Mouse (Mus musculus): ENCODE measurements around the gene Vmac. TPM values are rescaled to one million over a fixed set of nuclear protein-coding genes. Genes with fewer than 3 reads are reported as not detected.

Vmac gene
- 6.5 and 9.3 TPM in 2 replicates for polyA plus RNA-seq (2015; fragmentation: Nextera tagmentation; extraction: Ambion mirVana)

GRCm38 (mm10) chr17:56717363-56718058, at the start of gene Vmac, which contains the start of gene Ndufa11:
Vmac (minus strand) TSS chr17:56718022.
Ndufa11 (plus strand) TSS chr17:56717767.

DNA sequence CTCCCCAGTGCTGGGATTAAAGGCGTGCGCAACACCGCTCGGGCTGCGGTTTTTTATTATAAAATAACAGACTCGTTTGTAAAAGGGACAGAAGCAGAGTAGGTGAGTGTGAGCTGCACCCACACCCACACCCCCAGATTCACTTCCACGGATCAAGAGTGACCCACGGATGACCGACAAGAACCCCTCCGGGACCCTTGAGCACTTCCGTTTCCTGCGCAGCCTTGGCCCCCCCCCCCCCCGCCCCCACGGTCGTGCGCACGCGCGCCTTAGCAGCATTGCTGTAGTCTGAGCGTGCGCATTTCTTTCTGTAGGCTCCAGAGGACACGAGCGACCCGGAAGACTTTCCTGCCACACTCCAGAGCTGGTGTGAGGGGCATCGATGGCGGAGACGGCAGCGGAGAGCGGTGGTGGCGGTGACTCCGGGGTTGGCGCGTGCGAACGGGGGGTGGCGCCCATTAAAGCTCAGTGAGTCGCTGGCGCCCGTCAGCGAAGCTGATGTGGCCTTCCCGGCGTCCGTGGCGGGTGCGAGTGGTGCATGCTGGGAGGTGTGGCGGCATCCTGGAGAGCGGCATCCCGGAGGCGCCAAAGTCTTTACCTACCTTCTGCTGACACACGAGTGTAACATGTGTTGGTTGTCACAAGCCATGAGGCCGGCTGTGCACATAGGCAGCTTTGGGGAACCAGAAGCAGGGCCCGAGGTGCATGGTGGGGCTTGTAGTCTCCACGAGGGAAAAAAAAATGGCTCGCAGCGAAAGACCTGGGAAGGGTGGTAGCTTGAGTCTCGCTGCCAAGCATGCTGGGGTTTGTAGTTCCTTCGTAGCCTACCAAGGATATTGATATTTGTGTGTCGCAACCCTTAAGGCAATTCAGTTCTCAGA, 46.9 kb upstream of the Vmac start, which contains the start of gene Dus3l:
Dus3l (plus strand) TSS at position 284 of the 881 bp plus-strand sequence.

DNA sequence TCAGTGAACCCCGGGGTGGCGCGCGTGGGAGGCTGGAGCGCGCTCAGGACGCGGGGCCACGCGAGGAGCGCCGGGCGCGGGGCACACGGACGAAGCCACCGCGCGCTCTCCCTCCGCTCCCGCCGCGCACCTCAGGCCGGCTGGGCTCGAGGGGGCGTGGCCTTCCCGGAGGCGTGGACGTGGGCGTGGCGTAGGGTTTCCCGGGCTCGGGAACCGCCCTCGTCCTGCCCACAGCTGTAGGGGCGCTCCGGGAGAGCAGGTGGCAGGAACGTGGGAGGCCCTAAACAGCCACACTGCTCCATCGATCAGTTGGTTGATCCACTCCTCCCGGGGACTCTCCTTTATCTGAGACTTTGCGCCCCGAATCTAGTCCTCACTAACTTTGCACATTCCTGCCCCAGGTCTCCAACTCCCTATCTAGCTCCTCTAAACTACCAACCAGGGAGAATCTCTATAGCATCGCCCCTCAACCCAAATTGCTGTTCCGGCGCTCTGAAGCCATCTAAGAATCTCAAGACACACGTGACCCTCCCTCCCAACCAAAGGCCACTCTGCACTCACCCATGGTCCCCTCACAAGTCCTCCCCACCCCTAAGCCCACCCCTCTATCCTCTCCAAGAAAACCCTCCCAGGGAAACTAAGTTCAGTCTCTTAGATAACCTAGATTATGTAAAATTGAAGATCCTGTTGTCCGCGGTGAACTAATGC, 39.7 kb upstream of the Vmac start, which contains the start of gene Nrtn:
Nrtn (minus strand) TSS at position 115 of the 708 bp plus-strand sequence.

GRCm38 (mm10) chr17:56672941-56673646, 44.7 kb downstream of the Vmac start, which contains the start of gene Ranbp3:
Ranbp3 (plus strand) TSS chr17:56673294.

Other genes with a start within 250 kb of the Vmac start
- 13.2 and 17.0 TPM in 2 replicates for gene Ptprs, start 241.5 kb downstream of the Vmac start, polyA plus RNA-seq (2015; fragmentation: Nextera tagmentation; extraction: Ambion mirVana)
- not detected in 2 replicates for gene Znrf4, start 205.6 kb downstream of the Vmac start, polyA plus RNA-seq (2015; fragmentation: Nextera tagmentation; extraction: Ambion mirVana)
- gene Gm20219, start 163.6 kb downstream of the Vmac start, polyA plus RNA-seq (2015; fragmentation: Nextera tagmentation; extraction: Ambion mirVana): 0.28 and 0.56 TPM in 2 replicates
- gene Safb2, start 133.4 kb downstream of the Vmac start, polyA plus RNA-seq (2015; fragmentation: Nextera tagmentation; extraction: Ambion mirVana): 53.0 and 53.3 TPM in 2 replicates
- gene Safb, start 133.2 kb downstream of the Vmac start, polyA plus RNA-seq (2015; fragmentation: Nextera tagmentation; extraction: Ambion mirVana): 56.7 and 58.7 TPM in 2 replicates
- 194 and 195 TPM in 2 replicates for gene 2410015M20Rik, start 108.3 kb downstream of the Vmac start, polyA plus RNA-seq (2015; fragmentation: Nextera tagmentation; extraction: Ambion mirVana)
- gene Rpl36, start 104.6 kb downstream of the Vmac start, polyA plus RNA-seq (2015; fragmentation: Nextera tagmentation; extraction: Ambion mirVana): 1,975 and 1,990 TPM in 2 replicates
- gene Lonp1, start 91.1 kb downstream of the Vmac start, polyA plus RNA-seq (2015; fragmentation: Nextera tagmentation; extraction: Ambion mirVana): 31.1 and 32.0 TPM in 2 replicates
- gene Catsperd, start 89.9 kb downstream of the Vmac start, polyA plus RNA-seq (2015; fragmentation: Nextera tagmentation; extraction: Ambion mirVana): 0.05 and 0.14 TPM in 2 replicates
- gene Ranbp3, start 44.7 kb downstream of the Vmac start, polyA plus RNA-seq (2015; fragmentation: Nextera tagmentation; extraction: Ambion mirVana): 43.6 and 44.4 TPM in 2 replicates
- gene Ndufa11, start 255 bp downstream of the Vmac start, polyA plus RNA-seq (2015; fragmentation: Nextera tagmentation; extraction: Ambion mirVana): 270 and 276 TPM in 2 replicates
- 1.2 and 1.6 TPM in 2 replicates for gene Nrtn, start 39.5 kb upstream of the Vmac start, polyA plus RNA-seq (2015; fragmentation: Nextera tagmentation; extraction: Ambion mirVana)
- 16.3 and 20.4 TPM in 2 replicates for gene Dus3l, start 46.7 kb upstream of the Vmac start, polyA plus RNA-seq (2015; fragmentation: Nextera tagmentation; extraction: Ambion mirVana)
- gene Prr22, start 52.2 kb upstream of the Vmac start, polyA plus RNA-seq (2015; fragmentation: Nextera tagmentation; extraction: Ambion mirVana): 0.68 and 0.69 TPM in 2 replicates
- 9.1 and 9.9 TPM in 2 replicates for gene Rfx2, start 113.0 kb upstream of the Vmac start, polyA plus RNA-seq (2015; fragmentation: Nextera tagmentation; extraction: Ambion mirVana)
- not detected in 2 replicates for gene Acsbg2, start 156.4 kb upstream of the Vmac start, polyA plus RNA-seq (2015; fragmentation: Nextera tagmentation; extraction: Ambion mirVana)
- 0.14 and 0.29 TPM in 2 replicates for gene 1700061G19Rik, start 157.5 kb upstream of the Vmac start, polyA plus RNA-seq (2015; fragmentation: Nextera tagmentation; extraction: Ambion mirVana)
- 8.9 and 9.8 TPM in 2 replicates for gene Mllt1, start 217.4 kb upstream of the Vmac start, polyA plus RNA-seq (2015; fragmentation: Nextera tagmentation; extraction: Ambion mirVana)

Data from spleen, postnatal 0 days (tissue).